Mouse (Mus musculus) hematopoietic stem cell, adult 5-6 weeks (primary cell): ENCODE data around the gene 4933411K16Rik. TPM values are rescaled to one million over a fixed set of nuclear protein-coding genes. Genes with fewer than 3 reads are reported as not detected.

Experiments
- ATAC-seq, 2 experiments: fragments of 125-278 bp in 1 of 2; replicated peaks in 1 of 2; 2 replicates each; pipeline ENCODE4 v1.8.0; 2016 to 2017; ENCODE audit warnings: inconsistent platforms in 2 of 2, mild to moderate bottlenecking in 2 of 2, moderate number of reproducible peaks in 2 of 2, low read depth in 1 of 2, moderate TSS enrichment in 1 of 2; ENCODE audit not compliant: low FRiP score in 2 of 2, poor library complexity in 2 of 2, severe bottlenecking in 2 of 2, insufficient read depth in 1 of 2, low TSS enrichment in 1 of 2
- total RNA-seq: library from RNA; stranded (forward); fragments of 172-1452, 232-1000 nt; gene quantifications from 2 replicates; pipeline ENCODE4 v1.2.3, GENCODE M21; 2017

4933411K16Rik gene
- total RNA-seq: not detected in 2 replicates

GRCm38 (mm10) chr19:42051948-42052347 is at the start of gene 4933411K16Rik:
4933411K16Rik (plus strand) TSS chr19:42052248.
- no peak for ATAC-seq

- no peak for ATAC-seq
Observed at GRCm38 (mm10) chr19:42004258-42004657, 47.8 kb upstream of the 4933411K16Rik start.

GRCm38 (mm10) chr19:42005616-42006015 is 46.4 kb upstream of the 4933411K16Rik start:
- peak; percentile 68 to 69 for ATAC-seq

GRCm38 (mm10) chr19:42006568-42006967 is 45.5 kb upstream of the 4933411K16Rik start:
- no peak for ATAC-seq

- no peak for ATAC-seq
Observed at GRCm38 (mm10) chr19:42008586-42008985, 43.5 kb upstream of the 4933411K16Rik start.

- no peak for ATAC-seq
Observed at GRCm38 (mm10) chr19:42009067-42009466, 43.0 kb upstream of the 4933411K16Rik start.

GRCm38 (mm10) chr19:42010436-42010835 is 41.6 kb upstream of the 4933411K16Rik start:
- ATAC-seq: no peak

GRCm38 (mm10) chr19:42011123-42011522 is 40.9 kb upstream of the 4933411K16Rik start:
- ATAC-seq: no peak

GRCm38 (mm10) chr19:42014231-42014825 is 37.7 kb upstream of the 4933411K16Rik start:
- ATAC-seq: no peak

GRCm38 (mm10) chr19:42015001-42015400 is 37.0 kb upstream of the 4933411K16Rik start:
- no peak for ATAC-seq

GRCm38 (mm10) chr19:42016251-42016650 is 35.8 kb upstream of the 4933411K16Rik start:
- ATAC-seq: no peak

GRCm38 (mm10) chr19:42016840-42017239 is 35.2 kb upstream of the 4933411K16Rik start:
- ATAC-seq: no peak

GRCm38 (mm10) chr19:42017399-42018247 is 34.4 kb upstream of the 4933411K16Rik start:
- no peak for ATAC-seq

- peak; percentile 39 to 54; a peak in 3 of 4 replicates for ATAC-seq
Observed at GRCm38 (mm10) chr19:42019011-42019522, 33.0 kb upstream of the 4933411K16Rik start.

- ATAC-seq: no peak
Observed at GRCm38 (mm10) chr19:42021681-42022541, 30.1 kb upstream of the 4933411K16Rik start.

GRCm38 (mm10) chr19:42022542-42022848 is 29.6 kb upstream of the 4933411K16Rik start:
- ATAC-seq: no peak

GRCm38 (mm10) chr19:42026158-42026557 is 25.9 kb upstream of the 4933411K16Rik start:
- ATAC-seq: peak; percentile 83 to 91

- no peak for ATAC-seq
Observed at GRCm38 (mm10) chr19:42031112-42031511, 20.9 kb upstream of the 4933411K16Rik start.
